Mouse (Mus musculus): ENCODE data around the gene Rhobtb1. TPM values are rescaled to one million over a fixed set of nuclear protein-coding genes. Genes with fewer than 3 reads are reported as not detected.

Gene Rhobtb1
- total RNA-seq, 1 experiment: 2.7 TPM

GRCm38 (mm10) chr10:69262918-69263822 lies 111.9 kb downstream of the Rhobtb1 start:
- Histone ChIP-seq H3K36me3 (ENCODE audit: control insufficient read depth, insufficient read depth, low read length, poor library complexity, severe bottlenecking) (no peaks in the 10 kb centered on the region), H3K4me3 (ENCODE audit: insufficient read depth in 1 of 2, low read depth in 1 of 2, low read length in 2 of 2, poor library complexity in 1 of 2, severe bottlenecking in 1 of 2) (no peak overlapping the region), H3K27ac (ENCODE audit: insufficient read depth, low read depth, low read length, poor library complexity, severe bottlenecking) (no peak overlapping the region), H3K9ac (ENCODE audit: insufficient read depth, low read depth, low read length, poor library complexity, severe bottlenecking) (no peak overlapping the region), H3K9me3 (ENCODE audit: control insufficient read depth, insufficient read depth, low read depth, low read length) (no peaks in the 10 kb centered on the region), H3K4me1 (ENCODE audit: control insufficient read depth in 2 of 2, insufficient read depth in 2 of 2, low read length in 2 of 2, poor library complexity in 1 of 2) (no peaks in the 10 kb centered on the region)
- in situ Hi-C loops (cut with MboI; ENCODE audit: low sequenced_read_pairs in 2 of 2, unreplicated experiment in 2 of 2): no loop called here
- no peak for TF ChIP-seq CHD2 (IDR thresholded peaks at IDR 0.05; ENCODE audit: low read depth, low read length)
- no peak for TF ChIP-seq MAFK (IDR thresholded peaks at IDR 0.05; ENCODE audit: insufficient read depth, low read depth, low read length)
- TF ChIP-seq ZC3H11A (IDR thresholded peaks at IDR 0.05; ENCODE audit: borderline replicate concordance, low read depth, low read length): no peak
- DNase-seq (ENCODE audit: low read depth, low spot score): no peak

- Histone ChIP-seq H3K27ac (ENCODE audit: insufficient read depth, low read depth, low read length, poor library complexity, severe bottlenecking) (no peak overlapping the region), H3K36me3 (ENCODE audit: control insufficient read depth, insufficient read depth, low read length, poor library complexity, severe bottlenecking) (no peaks in the 10 kb centered on the region), H3K4me3 (ENCODE audit: insufficient read depth in 1 of 2, low read depth in 1 of 2, low read length in 2 of 2, poor library complexity in 1 of 2, severe bottlenecking in 1 of 2) (no peak overlapping the region), H3K4me1 (ENCODE audit: control insufficient read depth in 2 of 2, insufficient read depth in 2 of 2, low read length in 2 of 2, poor library complexity in 1 of 2) (no peaks in the 10 kb centered on the region), H3K9me3 (ENCODE audit: control insufficient read depth, insufficient read depth, low read depth, low read length) (no peaks in the 10 kb centered on the region), H3K9ac (ENCODE audit: insufficient read depth, low read depth, low read length, poor library complexity, severe bottlenecking) (no peak overlapping the region)
- TF ChIP-seq CHD2 (IDR thresholded peaks at IDR 0.05; ENCODE audit: low read depth, low read length): no peak
- TF ChIP-seq HCFC1 (IDR thresholded peaks at IDR 0.05; ENCODE audit: borderline replicate concordance, insufficient read depth, low read length): no peak
- TF ChIP-seq ZC3H11A (IDR thresholded peaks at IDR 0.05; ENCODE audit: borderline replicate concordance, low read depth, low read length): no peak
- no peak for TF ChIP-seq ZNF384 (IDR thresholded peaks at IDR 0.05; ENCODE audit: low read depth, low read length)
- no peak for TF ChIP-seq MAFK (IDR thresholded peaks at IDR 0.05; ENCODE audit: insufficient read depth, low read depth, low read length)
- in situ Hi-C loops (cut with MboI; ENCODE audit: low sequenced_read_pairs in 2 of 2, unreplicated experiment in 2 of 2): no loop called here
- DNase-seq (ENCODE audit: low read depth, low spot score): no peak
Observed at GRCm38 (mm10) chr10:69263906-69264305, 112.7 kb downstream of the Rhobtb1 start.

GRCm38 (mm10) chr10:69265421-69265820 lies 114.2 kb downstream of the Rhobtb1 start:
- H3K4me3 ChIP-seq (ENCODE audit: insufficient read depth in 1 of 2, low read depth in 1 of 2, low read length in 2 of 2, poor library complexity in 1 of 2, severe bottlenecking in 1 of 2): no peak overlapping the region
- H3K36me3 ChIP-seq (ENCODE audit: control insufficient read depth, insufficient read depth, low read length, poor library complexity, severe bottlenecking): no peaks in the 10 kb centered on the region
- H3K9me3 ChIP-seq (ENCODE audit: control insufficient read depth, insufficient read depth, low read depth, low read length): no peaks in the 10 kb centered on the region
- DNase-seq (ENCODE audit: low read depth, low spot score): no peak
- H3K27ac ChIP-seq (ENCODE audit: insufficient read depth, low read depth, low read length, poor library complexity, severe bottlenecking): no peak overlapping the region
- TF ChIP-seq CHD2 (IDR thresholded peaks at IDR 0.05; ENCODE audit: low read depth, low read length): no peak
- no peak for TF ChIP-seq MAFK (IDR thresholded peaks at IDR 0.05; ENCODE audit: insufficient read depth, low read depth, low read length)
- TF ChIP-seq ZC3H11A (IDR thresholded peaks at IDR 0.05; ENCODE audit: borderline replicate concordance, low read depth, low read length): no peak
- no peak for TF ChIP-seq ZNF384 (IDR thresholded peaks at IDR 0.05; ENCODE audit: low read depth, low read length)
- no peak for TF ChIP-seq HCFC1 (IDR thresholded peaks at IDR 0.05; ENCODE audit: borderline replicate concordance, insufficient read depth, low read length)
- H3K4me1 ChIP-seq (ENCODE audit: control insufficient read depth in 2 of 2, insufficient read depth in 2 of 2, low read length in 2 of 2, poor library complexity in 1 of 2): no peaks in the 10 kb centered on the region
- no peak overlapping the region for H3K9ac ChIP-seq (ENCODE audit: insufficient read depth, low read depth, low read length, poor library complexity, severe bottlenecking)
- in situ Hi-C loops (cut with MboI; ENCODE audit: low sequenced_read_pairs in 2 of 2, unreplicated experiment in 2 of 2): no loop called here

- Histone ChIP-seq H3K27ac (ENCODE audit: insufficient read depth, low read depth, low read length, poor library complexity, severe bottlenecking) (no peak overlapping the region), H3K9ac (ENCODE audit: insufficient read depth, low read depth, low read length, poor library complexity, severe bottlenecking) (no peak overlapping the region), H3K4me1 (ENCODE audit: control insufficient read depth in 2 of 2, insufficient read depth in 2 of 2, low read length in 2 of 2, poor library complexity in 1 of 2) (no peaks in the 10 kb centered on the region), H3K9me3 (ENCODE audit: control insufficient read depth, insufficient read depth, low read depth, low read length) (no peaks in the 10 kb centered on the region), H3K36me3 (ENCODE audit: control insufficient read depth, insufficient read depth, low read length, poor library complexity, severe bottlenecking) (no peaks in the 10 kb centered on the region), H3K4me3 (ENCODE audit: insufficient read depth in 1 of 2, low read depth in 1 of 2, low read length in 2 of 2, poor library complexity in 1 of 2, severe bottlenecking in 1 of 2) (no peak overlapping the region)
- no peak for DNase-seq (ENCODE audit: low read depth, low spot score)
- TF ChIP-seq ZNF384 (IDR thresholded peaks at IDR 0.05; ENCODE audit: low read depth, low read length) (no peak), MAFK (IDR thresholded peaks at IDR 0.05; ENCODE audit: insufficient read depth, low read depth, low read length) (no peak), HCFC1 (IDR thresholded peaks at IDR 0.05; ENCODE audit: borderline replicate concordance, insufficient read depth, low read length) (no peak), ZC3H11A (IDR thresholded peaks at IDR 0.05; ENCODE audit: borderline replicate concordance, low read depth, low read length) (no peak), CHD2 (IDR thresholded peaks at IDR 0.05; ENCODE audit: low read depth, low read length) (no peak)
- in situ Hi-C loops (cut with MboI; ENCODE audit: low sequenced_read_pairs in 2 of 2, unreplicated experiment in 2 of 2): no loop called here
Observed at GRCm38 (mm10) chr10:69268061-69268643, 116.9 kb downstream of the Rhobtb1 start.

All from ES-E14 (cell line).